Mouse (Mus musculus) intestine, embryonic 16.5 days (tissue): ENCODE measurements around the gene Fam222b. TPM values are rescaled to one million over a fixed set of nuclear protein-coding genes. Genes with fewer than 3 reads are reported as not detected.

Source experiments
- ATAC-seq: fragments of 200-750 bp; cut with Nextera tagmentation; 2 replicates; pipeline ENCODE4 v1.8.0; 2017; ENCODE audit warnings: moderate TSS enrichment, moderate library complexity
- H3K27ac ChIP-seq: fragments of 300-500 bp; sonication (generic); 2 replicates; pipeline ENCODE4 v1.5.1; 2014; ENCODE audit warnings: mild to moderate bottlenecking, low read length
- H3K27me3 ChIP-seq: fragments of 300-500 bp; sonication (generic); replicated peaks from 2 replicates; pipeline ENCODE4 v1.6.1; 2014; ENCODE audit warnings: low read length, control low read depth, mixed read lengths; ENCODE audit not compliant: control insufficient read depth, insufficient read depth
- H3K36me3 ChIP-seq: fragments of 300-500 bp; sonication (generic); 2 replicates; pipeline ENCODE4 v1.6.1; 2014; ENCODE audit warnings: low read length, control low read depth; ENCODE audit not compliant: control insufficient read depth, insufficient read depth
- H3K4me1 ChIP-seq: fragments of 300-500 bp; sonication (generic); 2 replicates; pipeline ENCODE4 v1.6.1; 2014; ENCODE audit warnings: low read length, control low read depth, mixed read lengths; ENCODE audit not compliant: control insufficient read depth, insufficient read depth
- H3K4me2 ChIP-seq: fragments of 300-500 bp; sonication (generic); 2 replicates; pipeline ENCODE4 v1.6.1; 2014; ENCODE audit warnings: low read depth, low read length, control low read depth
- H3K4me3 ChIP-seq: fragments of 300-500 bp; sonication (generic); 2 replicates; pipeline ENCODE4 v1.5.1; 2014; ENCODE audit warnings: mild to moderate bottlenecking, low read length
- H3K9ac ChIP-seq: fragments of 300-500 bp; sonication (generic); 2 replicates; pipeline ENCODE4 v1.6.1; 2014; ENCODE audit warnings: low read depth, low read length
- H3K9me3 ChIP-seq: fragments of 300-500 bp; sonication (generic); 2 replicates; pipeline ENCODE4 v1.6.1; 2016; ENCODE audit warnings: low read length, control low read depth; ENCODE audit not compliant: control insufficient read depth
- WGBS: fragments of 180-500 bp; shearing (Covaris S2); extraction: QIAGEN DNeasy Blood & Tissue Kit; methylation state at CpG from one replicate; pipeline ENCODE4 v1.1.7; 2014; 5-methylcytosine and 5-hydroxymethylcytosine counted together
- polyA plus RNA-seq: library from polyadenylated mRNA; unstranded; fragments of >200 nt; fragmentation: Nextera tagmentation; extraction: Ambion mirVana; gene quantifications from 2 replicates; pipeline ENCODE4 v1.2.1, GENCODE M21; 2015

Gene Fam222b
- polyA plus RNA-seq, 1 experiment from 2014 or later = 14.2 TPM

GRCm38 (mm10) chr11:78067566-78067965 lies 26.9 kb upstream of the Fam222b start:
- Histone ChIP-seq H3K27ac (no peak overlapping the region), H3K9ac (no peak overlapping the region), H3K9me3 (no peaks in the 10 kb centered on the region), H3K4me3 (no peak overlapping the region), H3K4me1 (no peaks in the 10 kb centered on the region), H3K36me3 (no peaks in the 10 kb centered on the region; the same call in 1 of the 2 replicates), H3K27me3 (no peaks in the 10 kb centered on the region), H3K4me2 (no peak overlapping the region)
- WGBS = 64% methylated on average over 5 of the region's 5 CpGs
- no peak for ATAC-seq

GRCm38 (mm10) chr11:78069130-78069529 lies 25.3 kb upstream of the Fam222b start:
- no peak for ATAC-seq
- Histone ChIP-seq H3K9ac (no peak overlapping the region), H3K4me2 (no peak overlapping the region), H3K4me1 (no peaks in the 10 kb centered on the region), H3K4me3 (no peak overlapping the region), H3K27ac (no peak overlapping the region), H3K9me3 (no peaks in the 10 kb centered on the region), H3K27me3 (no peaks in the 10 kb centered on the region), H3K36me3 (no peaks in the 10 kb centered on the region; the same call in 1 of the 2 replicates)
- WGBS = 74% methylated on average over 5 of the region's 5 CpGs

- Histone ChIP-seq H3K36me3 (peaks cover 4% of the 10 kb centered on the region; the same call in 1 of the 2 replicates), H3K4me2 (no peak overlapping the region), H3K27me3 (no peaks in the 10 kb centered on the region), H3K4me3 (no peak overlapping the region), H3K9me3 (no peaks in the 10 kb centered on the region), H3K4me1 (no peaks in the 10 kb centered on the region), H3K9ac (no peak overlapping the region), H3K27ac (no peak overlapping the region)
- 70% methylated on average over 6 of the region's 6 CpGs for WGBS
- peak; percentile 81 for ATAC-seq
Observed at GRCm38 (mm10) chr11:78069646-78070045, 24.8 kb upstream of the Fam222b start.

- H3K4me2 ChIP-seq = no peak overlapping the region
- H3K9me3 ChIP-seq = no peaks in the 10 kb centered on the region
- peaks cover 15% of the 10 kb centered on the region for H3K36me3 ChIP-seq
- H3K9ac ChIP-seq = no peak overlapping the region
- no peak for ATAC-seq
- H3K4me1 ChIP-seq = no peaks in the 10 kb centered on the region
- H3K4me3 ChIP-seq = no peak overlapping the region
- 83% methylated on average over 5 of the region's 5 CpGs for WGBS
- H3K27ac ChIP-seq = no peak overlapping the region
- no peaks in the 10 kb centered on the region for H3K27me3 ChIP-seq
Observed at GRCm38 (mm10) chr11:78071938-78072337, 22.5 kb upstream of the Fam222b start.

- Histone ChIP-seq H3K9me3 (no peaks in the 10 kb centered on the region), H3K4me2 (no peak overlapping the region), H3K27ac (no peak overlapping the region), H3K36me3 (peaks cover 15% of the 10 kb centered on the region), H3K27me3 (no peaks in the 10 kb centered on the region), H3K9ac (no peak overlapping the region), H3K4me1 (no peaks in the 10 kb centered on the region), H3K4me3 (no peak overlapping the region)
- WGBS = 29% methylated on average over 6 of the region's 6 CpGs
- 0 out of 2 replicates have a peak, but pooled peaks have one; percentile 30 for ATAC-seq
Observed at GRCm38 (mm10) chr11:78072425-78073130, 21.9 kb upstream of the Fam222b start.

- Histone ChIP-seq H3K9ac (no peak overlapping the region), H3K4me2 (no peak overlapping the region), H3K27me3 (no peaks in the 10 kb centered on the region), H3K4me1 (no peaks in the 10 kb centered on the region), H3K36me3 (peaks cover 15% of the 10 kb centered on the region), H3K9me3 (no peaks in the 10 kb centered on the region), H3K4me3 (no peak overlapping the region), H3K27ac (no peak overlapping the region)
- 93% methylated on average over 9 of the region's 9 CpGs for WGBS
- peak; percentile 56 for ATAC-seq
Observed at GRCm38 (mm10) chr11:78073577-78074276, 20.7 kb upstream of the Fam222b start.

- 88% methylated on average over 2 of the region's 2 CpGs for WGBS
- Histone ChIP-seq H3K9me3 (no peaks in the 10 kb centered on the region), H3K4me1 (peaks cover 4% of the 10 kb centered on the region), H3K4me3 (no peak overlapping the region), H3K9ac (no peak overlapping the region), H3K27me3 (no peaks in the 10 kb centered on the region), H3K27ac (no peak overlapping the region), H3K4me2 (no peak overlapping the region), H3K36me3 (peaks cover 15% of the 10 kb centered on the region)
- ATAC-seq = peak; percentile 59; the same call in 1 of the 2 replicates
Observed at GRCm38 (mm10) chr11:78074277-78074652, 20.2 kb upstream of the Fam222b start.

GRCm38 (mm10) chr11:78074666-78075065 lies 19.8 kb upstream of the Fam222b start:
- WGBS = 93% methylated on average over 4 of the region's 4 CpGs

GRCm38 (mm10) chr11:78079961-78080921 lies 14.2 kb upstream of the Fam222b start, which contains the start of gene Eral1:
Gene Eral1, minus strand, starts transcription at chr11:78080383.
- Histone ChIP-seq H3K4me3 (peak within 1 kb of the TSS; percentile 70), H3K27ac (0 out of 2 replicates have a peak within 1 kb of the TSS, but pooled peaks have one; percentile 3), H3K9me3 (no peaks in the 10 kb centered on the region), H3K4me1 (peaks cover 7% of the 10 kb centered on the region), H3K36me3 (peaks cover 7% of the 10 kb centered on the region), H3K9ac (peak within 1 kb of the TSS; percentile 88), H3K4me2 (peak within 1 kb of the TSS; percentile 81), H3K27me3 (no peaks in the 10 kb centered on the region)
- peak; percentile 98 for ATAC-seq
- under 1% methylated on average over 42 of the region's 42 CpGs for WGBS

More at GRCm38 (mm10) chr11:78074666-78075065, 19.8 kb upstream of the Fam222b start:
- Histone ChIP-seq H3K4me2 (no peak overlapping the region), H3K9ac (no peak overlapping the region), H3K4me3 (no peak overlapping the region), H3K36me3 (peaks cover 15% of the 10 kb centered on the region), H3K4me1 (peaks cover 7% of the 10 kb centered on the region), H3K27ac (no peak overlapping the region), H3K9me3 (no peaks in the 10 kb centered on the region), H3K27me3 (no peaks in the 10 kb centered on the region)
- ATAC-seq = no peak
